Mouse (Mus musculus): ENCODE data around the gene Parp14.

GRCm38 (mm10) chr16:35905819-35906485, 34.6 kb upstream of the Parp14 start:
- no peak for TF ChIP-seq CTCF (IDR thresholded peaks at IDR 0.05; ENCODE audit: low read depth)
- no peak; the same call in 1 of the 2 replicates for TF ChIP-seq EP300 (IDR thresholded peaks at IDR 0.05; ENCODE audit: low read depth)

Measured in liver, postnatal 0 days (tissue).